Mouse (Mus musculus) left cerebral cortex, postnatal 4 days (tissue): Measurements from ENCODE around the gene Gm10181. TPM values are rescaled to one million over a fixed set of nuclear protein-coding genes. Genes with fewer than 3 reads are reported as not detected.

ENCODE experiments used
- total RNA-seq, 2 experiments: library from RNA; stranded (reverse); gene quantifications; 2 replicates each; pipeline ENCODE4 v1.2.3; 2021

Gm10181 gene
- total RNA-seq, 2 experiments from 2014 or later: not detected

Other genes with a start within 250 kb of the Gm10181 start
- gene Herpud2, start 62.4 kb downstream of the Gm10181 start, total RNA-seq: 10 to 100 TPM; 46.9 TPM
- gene Sept7, start 163.0 kb downstream of the Gm10181 start, total RNA-seq: 100 to 1,000 TPM; 219 to 231 TPM